Mouse (Mus musculus) limb, embryonic 14.5 days (tissue): ENCODE measurements at regions not wholly inside any gene's neighbourhood (a gene's known extent, or its start where the extent isn't known, plus 50 kb on each side); places are given as distances from the start of the nearest gene placed in this dataset.
A peak's percentile ranks its signal among the peaks of the same experiment; 100 is the strongest.

ENCODE experiments used
- ATAC-seq: fragments of 200-750 bp; cut with Nextera tagmentation; 2 replicates; pipeline ENCODE4 v1.8.0; 2017; ENCODE audit warnings: low read depth, moderate number of reproducible peaks, moderate TSS enrichment; ENCODE audit not compliant: low FRiP score
- DNase-seq: peaks from one replicate; pipeline ENCODE4 v3.0.0-alpha.2; 2015; ENCODE audit warnings: low spot score
- H3K27ac ChIP-seq: fragments of 300-500 bp; sonication (generic); replicated peaks from 2 replicates; pipeline ENCODE4 v1.5.1; 2014; ENCODE audit warnings: low read depth, mild to moderate bottlenecking, low read length, moderate library complexity, mixed read lengths
- H3K27me3 ChIP-seq: fragments of 300-500 bp; sonication (generic); 2 replicates; pipeline ENCODE4 v1.6.1; 2014; ENCODE audit warnings: low read length, mixed read lengths; ENCODE audit not compliant: control insufficient read depth, insufficient read depth
- H3K36me3 ChIP-seq: fragments of 300-500 bp; sonication (generic); 2 replicates; pipeline ENCODE4 v1.6.1; 2014; ENCODE audit warnings: mild to moderate bottlenecking, low read length, moderate library complexity, mixed read lengths; ENCODE audit not compliant: control insufficient read depth, insufficient read depth
- H3K4me1 ChIP-seq: fragments of 300-500 bp; sonication (generic); 2 replicates; pipeline ENCODE4 v1.6.1; 2014; ENCODE audit warnings: antibody characterized with exemption, low read length, mixed read lengths; ENCODE audit not compliant: control insufficient read depth, insufficient read depth
- H3K4me2 ChIP-seq: fragments of 300-500 bp; sonication (generic); replicated peaks from 2 replicates; pipeline ENCODE4 v1.6.1; 2014; ENCODE audit warnings: low read depth, mild to moderate bottlenecking, low read length, moderate library complexity; ENCODE audit not compliant: severe bottlenecking
- H3K4me3 ChIP-seq: fragments of 300-500 bp; sonication (generic); replicated peaks from 2 replicates; pipeline ENCODE4 v1.5.1; 2014; ENCODE audit warnings: low read length
- H3K9ac ChIP-seq: fragments of 300-500 bp; sonication (generic); 2 replicates; pipeline ENCODE4 v1.6.1; 2014; ENCODE audit warnings: mild to moderate bottlenecking, low read depth, low read length, moderate library complexity; ENCODE audit not compliant: severe bottlenecking
- H3K9me3 ChIP-seq: fragments of 300-500 bp; sonication (generic); 2 replicates; pipeline ENCODE4 v1.6.1; 2016; ENCODE audit warnings: low read length; ENCODE audit not compliant: control insufficient read depth
- POLR2A ChIP-seq: fragments of 200-500 bp; IDR thresholded peaks from 2 replicates; pipeline ENCODE4 v1.8.0; 2012; ENCODE audit warnings: inconsistent platforms, mild to moderate bottlenecking, moderate library complexity, borderline replicate concordance; ENCODE audit not compliant: insufficient read depth, insufficient read length; ENCODE audit errors: extremely low read depth
- WGBS: fragments of 180-500 bp; shearing (Covaris S2); extraction: QIAGEN DNeasy Blood & Tissue Kit; methylation state at CpG from one replicate; pipeline ENCODE4 v1.1.7; 2014; 5-methylcytosine and 5-hydroxymethylcytosine counted together

- Histone ChIP-seq H3K4me2 (no peak overlapping the region), H3K4me1 (no peaks in the 10 kb centered on the region), H3K9ac (no peak overlapping the region), H3K27ac (no peak overlapping the region), H3K9me3 (no peaks in the 10 kb centered on the region), H3K27me3 (no peaks in the 10 kb centered on the region), H3K4me3 (no peak overlapping the region), H3K36me3 (no peaks in the 10 kb centered on the region)
- 76% methylated on average over 3 of the region's 3 CpGs for WGBS
- ATAC-seq (no peak), DNase-seq (no peak)
- no peak for TF ChIP-seq POLR2A
These were observed 572.7 kb downstream of the Nfib start for GRCm38 (mm10) chr4:82132851-82133250.

- Histone ChIP-seq H3K27me3 (no peaks in the 10 kb centered on the region), H3K4me1 (no peaks in the 10 kb centered on the region), H3K9me3 (no peaks in the 10 kb centered on the region), H3K9ac (no peak overlapping the region), H3K4me2 (no peak overlapping the region), H3K36me3 (no peaks in the 10 kb centered on the region), H3K27ac (no peak overlapping the region), H3K4me3 (no peak overlapping the region)
- ATAC-seq (no peak), DNase-seq (no peak)
- 96% methylated on average over 4 of the region's 4 CpGs for WGBS
- no peak for TF ChIP-seq POLR2A
These were observed 573.2 kb downstream of the Nfib start for GRCm38 (mm10) chr4:82132326-82132725.

GRCm38 (mm10) chr4:82129471-82129870 lies 576.1 kb downstream of the Nfib start:
- no peaks in the 10 kb centered on the region for H3K36me3 ChIP-seq
- DNase-seq, result no peak
- WGBS, result 24% methylated on average over 1 of the region's 1 CpGs
- TF ChIP-seq POLR2A, result no peak
- no peak overlapping the region for H3K9ac ChIP-seq
- no peaks in the 10 kb centered on the region for H3K4me1 ChIP-seq
- no peak overlapping the region for H3K4me3 ChIP-seq
- H3K27ac ChIP-seq, result no peak overlapping the region
- H3K9me3 ChIP-seq, result no peaks in the 10 kb centered on the region
- H3K4me2 ChIP-seq, result no peak overlapping the region
- H3K27me3 ChIP-seq, result no peaks in the 10 kb centered on the region
- no peak for ATAC-seq

GRCm38 (mm10) chr4:82123733-82124132 lies 581.8 kb downstream of the Nfib start:
- Histone ChIP-seq H3K9ac (no peak overlapping the region), H3K9me3 (no peaks in the 10 kb centered on the region), H3K27ac (no peak overlapping the region), H3K36me3 (no peaks in the 10 kb centered on the region), H3K4me2 (no peak overlapping the region), H3K27me3 (no peaks in the 10 kb centered on the region), H3K4me3 (no peak overlapping the region), H3K4me1 (no peaks in the 10 kb centered on the region)
- no peak for TF ChIP-seq POLR2A
- WGBS, result 61% methylated on average over 5 of the region's 5 CpGs
- ATAC-seq (no peak), DNase-seq (peak; percentile 27)

DNA sequence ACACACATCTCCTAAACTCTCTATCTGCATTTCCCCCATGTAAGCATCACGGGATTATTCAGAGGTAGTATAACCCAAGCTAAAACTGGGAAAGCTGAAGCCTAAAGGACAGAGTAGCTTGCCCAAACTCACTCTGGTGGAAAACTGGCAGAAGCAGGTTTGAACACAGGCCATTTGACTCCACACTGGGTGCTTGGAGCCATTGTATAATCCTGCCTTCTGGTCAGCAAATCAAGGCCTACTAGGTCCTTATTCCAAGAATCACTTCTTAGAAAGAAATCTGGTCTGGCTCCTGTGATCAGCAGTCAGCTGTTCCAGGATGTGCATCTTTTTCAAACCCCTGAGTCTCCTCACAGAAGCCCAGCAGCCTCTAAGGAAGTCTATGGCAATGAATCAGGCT lies 582.4 kb downstream of the Nfib start:
- no peak overlapping the region for H3K9ac ChIP-seq
- no peak overlapping the region for H3K4me2 ChIP-seq
- ATAC-seq (no peak), DNase-seq (no peak)
- H3K27ac ChIP-seq, result no peak overlapping the region
- H3K9me3 ChIP-seq, result no peaks in the 10 kb centered on the region
- no peaks in the 10 kb centered on the region for H3K27me3 ChIP-seq
- no peaks in the 10 kb centered on the region for H3K4me1 ChIP-seq
- H3K36me3 ChIP-seq, result no peaks in the 10 kb centered on the region
- TF ChIP-seq POLR2A, result no peak
- no peak overlapping the region for H3K4me3 ChIP-seq
- 88% methylated on average over 1 of the region's 1 CpGs for WGBS

DNA sequence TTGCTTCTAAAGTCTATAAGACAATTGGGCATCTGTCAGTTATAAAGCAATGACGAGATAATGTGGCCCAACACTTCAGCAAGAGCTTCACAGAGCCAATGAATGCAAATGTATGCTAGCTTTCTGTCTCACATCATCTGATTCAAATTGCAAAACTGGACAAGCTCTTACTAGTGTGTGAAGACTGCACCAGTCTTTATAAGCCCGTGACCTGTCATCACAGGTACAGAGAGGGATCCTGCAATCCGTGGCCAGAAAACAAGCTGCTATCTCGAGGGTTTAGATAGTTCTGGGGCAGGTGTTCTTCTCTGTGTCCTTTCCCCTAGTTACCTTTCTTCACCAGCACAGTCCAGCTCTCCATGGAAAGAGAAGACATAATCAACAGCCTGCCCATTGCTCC lies 584.8 kb downstream of the Nfib start:
- no peak for TF ChIP-seq POLR2A
- 70% methylated on average over 4 of the region's 4 CpGs for WGBS
- H3K4me1 ChIP-seq, result no peaks in the 10 kb centered on the region

More for the DNA sequence above, 584.8 kb downstream of the Nfib start:
- Histone ChIP-seq H3K4me2 (no peak overlapping the region), H3K9ac (no peak overlapping the region), H3K27me3 (no peaks in the 10 kb centered on the region), H3K36me3 (no peaks in the 10 kb centered on the region), H3K9me3 (no peaks in the 10 kb centered on the region), H3K27ac (no peak overlapping the region), H3K4me3 (no peak overlapping the region)
- DNase-seq (no peak), ATAC-seq (no peak)
